Mouse (Mus musculus) midbrain, postnatal 0 days (tissue): ENCODE measurements around the gene St7. TPM values are rescaled to one million over a fixed set of nuclear protein-coding genes. Genes with fewer than 3 reads are reported as not detected.

Source experiments
- ATAC-seq: fragments of 200-750 bp; cut with Nextera tagmentation; 2 replicates; pipeline ENCODE4 v1.8.0; 2017; ENCODE audit warnings: moderate number of reproducible peaks, mild to moderate bottlenecking, moderate TSS enrichment, moderate library complexity; ENCODE audit not compliant: low FRiP score
- DNase-seq: peaks from one replicate; pipeline ENCODE4 v3.0.0-alpha.2; 2015; ENCODE audit warnings: low spot score
- H3K27ac ChIP-seq: fragments of 300-500 bp; sonication (generic); 2 replicates; pipeline ENCODE4 v1.5.1; 2014; ENCODE audit warnings: low read depth, mild to moderate bottlenecking, low read length, mixed read lengths
- H3K27me3 ChIP-seq: fragments of 300-500 bp; sonication (generic); 2 replicates; pipeline ENCODE4 v1.6.1; 2014; ENCODE audit warnings: low read length, control low read depth, mixed read lengths; ENCODE audit not compliant: insufficient read depth
- H3K36me3 ChIP-seq: fragments of 300-500 bp; sonication (generic); 2 replicates; pipeline ENCODE4 v1.6.1; 2014; ENCODE audit warnings: low read length, control low read depth, mixed read lengths; ENCODE audit not compliant: insufficient read depth
- H3K4me1 ChIP-seq: fragments of 300-500 bp; sonication (generic); 2 replicates; pipeline ENCODE4 v1.6.1; 2014; ENCODE audit warnings: mild to moderate bottlenecking, control low read depth, antibody characterized with exemption, low read length, mixed read lengths; ENCODE audit not compliant: insufficient read depth
- H3K4me2 ChIP-seq: fragments of 300-500 bp; sonication (generic); 2 replicates; pipeline ENCODE4 v1.6.1; 2014; ENCODE audit warnings: low read depth, mild to moderate bottlenecking, low read length, mixed read lengths; ENCODE audit not compliant: poor library complexity, severe bottlenecking
- H3K4me3 ChIP-seq: fragments of 300-500 bp; sonication (generic); 2 replicates; pipeline ENCODE4 v1.5.1; 2014; ENCODE audit warnings: low read depth, mild to moderate bottlenecking, low read length, moderate library complexity
- H3K9ac ChIP-seq: fragments of 300-500 bp; sonication (generic); replicated peaks from 2 replicates; pipeline ENCODE4 v1.6.1; 2014; ENCODE audit warnings: mild to moderate bottlenecking, low read length, moderate library complexity, mixed read lengths; ENCODE audit not compliant: poor library complexity, severe bottlenecking
- H3K9me3 ChIP-seq: fragments of 300-500 bp; sonication (generic); 2 replicates; pipeline ENCODE4 v1.6.1; 2016; ENCODE audit warnings: low read length, control low read depth
- CTCF ChIP-seq: IDR thresholded peaks from 2 replicates; pipeline ENCODE4 v1.5.1; 2016; ENCODE audit warnings: antibody characterized with exemption, mild to moderate bottlenecking
- WGBS: fragments of 180-500 bp; shearing (Covaris S2); extraction: QIAGEN DNeasy Blood & Tissue Kit; methylation state at CpG from one replicate; pipeline ENCODE4 v1.1.7; 2014; 5-methylcytosine and 5-hydroxymethylcytosine counted together
- polyA plus RNA-seq: library from polyadenylated mRNA; unstranded; fragments of >200 nt; fragmentation: Nextera tagmentation; extraction: Ambion mirVana; gene quantifications from 2 replicates; pipeline ENCODE4 v1.2.1, GENCODE M21; 2015
- total RNA-seq: library from RNA; depleted of rRNA; stranded (reverse); fragments of >200 nt; gene quantifications from 2 replicates; pipeline ENCODE4 v1.2.3, GENCODE M21; 2014

St7 gene
- total and polyA plus RNA-seq, 2 experiments from 2014 or later, result 39.4 to 69.5 TPM

DNA sequence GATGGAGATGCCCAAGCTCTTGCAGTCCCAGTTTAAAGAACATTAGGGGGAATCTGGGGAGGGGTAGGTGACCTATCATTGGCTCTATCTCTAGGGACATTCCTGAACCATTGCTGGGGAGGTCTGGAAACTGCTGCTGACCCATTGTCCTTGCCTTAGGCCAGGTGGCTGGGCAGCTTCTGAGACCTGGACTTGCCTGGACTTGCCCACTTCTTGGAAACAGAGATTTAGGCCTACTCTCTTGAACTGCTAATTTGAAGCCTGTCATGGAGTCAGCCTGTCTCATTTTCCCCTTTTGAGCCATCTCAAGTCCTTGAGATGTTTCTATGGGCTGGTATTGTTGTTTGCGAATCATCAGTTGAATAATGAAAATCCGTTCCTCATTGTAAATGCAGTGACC, 130.9 kb downstream of the St7 start:
- Histone ChIP-seq H3K9ac (no peak overlapping the region), H3K9me3 (no peaks in the 10 kb centered on the region), H3K36me3 (peaks cover 10% of the 10 kb centered on the region; the same call in 1 of the 2 replicates), H3K4me2 (no peak overlapping the region), H3K27me3 (no peaks in the 10 kb centered on the region), H3K4me3 (no peak overlapping the region), H3K27ac (no peak overlapping the region), H3K4me1 (no peaks in the 10 kb centered on the region)
- WGBS, result 98% methylated on average over 2 of the region's 2 CpGs
- ATAC-seq, result no peak
- DNase-seq, result no peak
- TF ChIP-seq CTCF, result no peak

DNA sequence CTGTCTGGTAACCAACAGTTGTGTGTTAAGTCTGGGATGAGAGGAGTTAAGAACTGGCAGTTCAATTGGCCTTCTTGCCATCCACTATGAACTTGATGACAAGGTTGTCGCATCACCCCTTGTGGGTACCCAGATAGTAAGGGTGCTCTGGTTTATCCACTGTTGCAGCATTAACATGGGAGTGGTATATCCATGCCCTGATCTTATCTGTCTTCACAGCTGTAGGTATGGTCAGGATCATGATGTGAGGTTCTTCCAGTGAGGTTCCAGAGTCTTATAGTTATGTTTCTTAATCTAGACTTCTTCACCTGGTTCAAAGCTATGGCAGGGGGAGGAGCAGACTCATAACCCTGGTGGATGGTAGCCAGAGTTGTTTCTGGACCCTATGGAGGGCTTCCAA, 132.0 kb downstream of the St7 start:
- Histone ChIP-seq H3K27ac (no peak overlapping the region), H3K27me3 (no peaks in the 10 kb centered on the region), H3K36me3 (peaks cover 10% of the 10 kb centered on the region; the same call in 1 of the 2 replicates), H3K9me3 (no peaks in the 10 kb centered on the region), H3K4me3 (no peak overlapping the region), H3K9ac (no peak overlapping the region), H3K4me1 (no peaks in the 10 kb centered on the region), H3K4me2 (no peak overlapping the region)
- WGBS, result 100% methylated on average over 1 of the region's 1 CpGs
- no peak for ATAC-seq
- no peak for DNase-seq
- no peak for TF ChIP-seq CTCF

DNA sequence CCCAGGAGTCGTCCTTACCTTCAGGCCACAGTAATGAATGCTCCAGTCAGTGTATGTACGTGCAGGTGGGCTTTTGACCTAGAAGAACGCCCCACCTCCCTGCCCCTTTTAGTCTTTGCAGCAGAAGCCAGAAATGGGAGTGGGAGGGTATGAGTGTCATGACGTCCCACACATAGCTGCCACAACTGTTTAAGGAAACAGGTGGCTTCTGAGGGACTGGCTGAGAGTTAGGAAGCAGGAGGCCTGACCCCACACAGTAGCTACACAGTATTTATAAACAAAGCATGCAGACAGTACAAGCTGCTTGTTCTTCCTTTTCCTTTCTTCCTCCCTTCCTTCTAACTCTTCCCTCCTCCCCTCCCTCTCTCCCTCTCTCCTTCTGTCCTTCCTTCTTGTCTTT, 135.6 kb downstream of the St7 start:
- Histone ChIP-seq H3K4me2 (no peak overlapping the region), H3K4me1 (no peaks in the 10 kb centered on the region), H3K36me3 (0 out of 2 replicates have a peak, but pooled peaks cover 7% of the 10 kb centered on the region), H3K4me3 (no peak overlapping the region), H3K27ac (no peak overlapping the region), H3K27me3 (no peaks in the 10 kb centered on the region), H3K9ac (no peak overlapping the region), H3K9me3 (no peaks in the 10 kb centered on the region)
- DNase-seq (no peak), ATAC-seq (no peak)
- TF ChIP-seq CTCF, result no peak
- 87% methylated on average over 4 of the region's 4 CpGs for WGBS

DNA sequence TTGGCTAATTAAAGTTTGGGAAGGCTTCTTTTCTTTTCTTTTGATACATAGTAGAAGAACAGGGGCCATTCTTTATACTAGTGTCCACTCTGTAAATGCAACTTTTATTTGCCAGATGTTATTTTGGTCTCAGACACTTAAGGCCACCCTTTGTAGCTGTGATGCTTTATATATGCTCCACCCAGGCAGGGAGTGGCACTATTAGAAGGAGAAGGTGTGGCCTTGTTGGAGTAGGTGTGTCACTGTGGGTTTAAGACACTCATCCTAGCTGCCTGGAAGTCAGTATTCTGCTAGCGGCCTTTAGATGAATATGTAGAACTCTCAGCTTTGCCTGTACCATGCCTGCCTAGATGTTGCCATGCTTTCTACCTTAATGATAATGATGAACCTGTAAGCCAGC, 137.2 kb downstream of the St7 start:
- ATAC-seq, result no peak
- Histone ChIP-seq H3K9me3 (no peaks in the 10 kb centered on the region), H3K4me1 (no peaks in the 10 kb centered on the region), H3K4me3 (no peak overlapping the region), H3K9ac (no peak overlapping the region), H3K27ac (no peak overlapping the region), H3K4me2 (no peak overlapping the region), H3K27me3 (no peaks in the 10 kb centered on the region), H3K36me3 (0 out of 2 replicates have a peak, but pooled peaks cover 8% of the 10 kb centered on the region)
- DNase-seq, result no peak
- TF ChIP-seq CTCF, result no peak
- 96% methylated on average over 1 of the region's 1 CpGs for WGBS

DNA sequence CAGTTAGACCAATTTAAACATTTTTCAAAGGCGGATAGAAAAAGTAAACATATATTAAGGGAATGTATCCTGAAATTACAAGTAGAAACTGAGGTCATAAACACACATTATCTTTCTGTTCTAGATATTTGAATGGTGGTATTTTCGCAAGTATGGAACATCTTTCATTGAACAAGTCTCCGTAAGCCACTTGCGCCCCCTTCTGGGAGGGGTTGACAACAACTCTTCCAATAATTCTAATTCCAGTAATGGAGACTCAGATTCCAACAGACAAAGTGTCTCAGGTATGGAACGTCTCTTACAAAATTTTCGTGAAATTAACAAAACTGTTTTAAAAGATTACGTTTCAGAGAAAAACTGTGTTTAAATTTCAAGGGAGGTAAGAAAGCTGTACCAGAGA, 141.8 kb downstream of the St7 start:
- Histone ChIP-seq H3K9me3 (no peaks in the 10 kb centered on the region), H3K4me3 (no peak overlapping the region), H3K36me3 (0 out of 2 replicates have a peak, but pooled peaks cover 9% of the 10 kb centered on the region), H3K9ac (no peak overlapping the region), H3K27me3 (no peaks in the 10 kb centered on the region), H3K4me1 (no peaks in the 10 kb centered on the region), H3K4me2 (no peak overlapping the region), H3K27ac (no peak overlapping the region)
- peak; percentile 72 for TF ChIP-seq CTCF
- ATAC-seq (no peak), DNase-seq (peak; percentile 62)
- 39% methylated on average over 7 of the region's 7 CpGs for WGBS

DNA sequence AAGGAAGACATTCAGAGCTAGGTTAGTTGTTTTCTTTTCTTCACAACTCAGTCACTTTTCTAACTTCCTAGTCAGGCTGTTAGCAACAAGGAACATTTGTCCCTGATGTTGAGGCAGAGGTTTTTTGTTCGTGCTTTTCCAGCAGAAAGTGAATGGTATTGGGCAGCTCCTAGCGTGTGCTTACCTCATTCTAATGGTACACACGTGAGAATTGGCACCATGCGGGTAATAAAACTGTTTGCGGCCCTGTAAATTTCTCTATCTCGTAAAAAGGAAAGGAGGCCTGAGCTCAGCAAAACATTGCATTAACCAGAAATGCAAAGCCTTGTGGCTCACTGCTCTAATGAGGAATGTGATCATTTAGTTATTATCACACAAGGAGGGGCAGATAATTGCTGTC, 143.0 kb downstream of the St7 start:
- no peak for ATAC-seq
- 89% methylated on average over 6 of the region's 6 CpGs for whole genome bisulfite sequencing
- no peaks in the 10 kb centered on the region for H3K27me3 ChIP-seq

More for the DNA sequence above, 143.0 kb downstream of the St7 start:
- TF ChIP-seq CTCF, result no peak
- H3K27ac ChIP-seq, result no peak overlapping the region
- no peaks in the 10 kb centered on the region for H3K9me3 ChIP-seq
- no peak overlapping the region for H3K4me2 ChIP-seq
- 0 out of 2 replicates have a peak, but pooled peaks cover 10% of the 10 kb centered on the region for H3K36me3 ChIP-seq
- H3K9ac ChIP-seq, result no peak overlapping the region
- no peak overlapping the region for H3K4me3 ChIP-seq
- H3K4me1 ChIP-seq, result no peaks in the 10 kb centered on the region
- DNase-seq, result no peak
